Mouse (Mus musculus) hindbrain, embryonic 16.5 days (tissue): ENCODE data around the gene Mapkap1. TPM values are rescaled to one million over a fixed set of nuclear protein-coding genes. Genes with fewer than 3 reads are reported as not detected.
A peak's percentile ranks its signal among the peaks of the same experiment; 100 is the strongest.

ENCODE experiments used
- ATAC-seq: fragments of 200-750 bp; cut with Nextera tagmentation; 2 replicates; pipeline ENCODE4 v1.8.0; 2017; ENCODE audit warnings: moderate TSS enrichment, moderate library complexity
- H3K27ac ChIP-seq: fragments of 300-500 bp; sonication (generic); 2 replicates; pipeline ENCODE4 v1.5.1; 2014; ENCODE audit warnings: low read depth, mild to moderate bottlenecking, control low read depth, low read length, moderate library complexity
- H3K27me3 ChIP-seq: fragments of 300-500 bp; sonication (generic); replicated peaks from 2 replicates; pipeline ENCODE4 v1.6.1; 2014; ENCODE audit warnings: low read length; ENCODE audit not compliant: control insufficient read depth, insufficient read depth
- H3K36me3 ChIP-seq: fragments of 300-500 bp; sonication (generic); 2 replicates; pipeline ENCODE4 v1.6.1; 2014; ENCODE audit warnings: mild to moderate bottlenecking, low read length, moderate library complexity, mixed read lengths; ENCODE audit not compliant: control insufficient read depth, insufficient read depth
- H3K4me1 ChIP-seq: fragments of 300-500 bp; sonication (generic); 2 replicates; pipeline ENCODE4 v1.6.1; 2014; ENCODE audit warnings: low read depth, low read length; ENCODE audit not compliant: control insufficient read depth, insufficient read depth
- H3K4me2 ChIP-seq: fragments of 300-500 bp; sonication (generic); 2 replicates; pipeline ENCODE4 v1.6.1; 2014; ENCODE audit warnings: mild to moderate bottlenecking, low read length, control low read depth, moderate library complexity
- H3K4me3 ChIP-seq: fragments of 300-500 bp; sonication (generic); 2 replicates; pipeline ENCODE4 v1.5.1; 2014; ENCODE audit warnings: mild to moderate bottlenecking, low read length, control low read depth, moderate library complexity
- H3K9ac ChIP-seq: fragments of 300-500 bp; sonication (generic); 2 replicates; pipeline ENCODE4 v1.6.1; 2014; ENCODE audit warnings: low read depth, mild to moderate bottlenecking, control low read depth, low read length, moderate library complexity
- H3K9me3 ChIP-seq: fragments of 300-500 bp; sonication (generic); 2 replicates; pipeline ENCODE4 v1.6.1; 2014; ENCODE audit warnings: mild to moderate bottlenecking, low read length, moderate library complexity; ENCODE audit not compliant: control insufficient read depth
- WGBS: fragments of 180-500 bp; shearing (Covaris S2); extraction: QIAGEN DNeasy Blood & Tissue Kit; methylation state at CpG from one replicate; pipeline ENCODE4 v1.1.7; 2014; 5-methylcytosine and 5-hydroxymethylcytosine counted together
- polyA plus RNA-seq: library from polyadenylated mRNA; unstranded; fragments of >200 nt; fragmentation: Nextera tagmentation; extraction: Ambion mirVana; gene quantifications from 2 replicates; pipeline ENCODE4 v1.2.1, GENCODE M21; 2015

The Mapkap1 gene
- polyA plus RNA-seq, 1 experiment from 2014 or later = 94.3 TPM

DNA sequence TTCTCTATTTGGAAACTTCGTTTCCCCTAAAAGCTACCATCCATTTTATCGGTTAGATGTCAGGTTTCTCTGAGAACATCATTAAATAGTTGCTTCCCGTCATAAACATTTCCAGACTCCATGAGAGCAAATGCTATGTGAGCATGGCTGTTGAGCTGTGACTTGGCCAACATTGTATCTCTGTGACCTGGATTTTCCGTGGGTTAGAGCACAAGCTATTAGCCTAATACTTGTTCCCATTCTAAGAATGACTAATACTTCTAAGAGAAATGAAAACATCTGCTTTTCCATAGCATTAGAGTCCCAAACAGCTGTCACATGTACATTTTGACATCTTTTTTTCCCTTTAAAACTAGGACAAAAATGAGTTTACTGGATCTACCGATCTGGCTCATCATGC lies 142.4 kb downstream of the Mapkap1 start:
- Histone ChIP-seq H3K27me3 (no peaks in the 10 kb centered on the region), H3K9me3 (no peaks in the 10 kb centered on the region), H3K36me3 (no peaks in the 10 kb centered on the region), H3K4me1 (peaks cover under 1% of the 10 kb centered on the region; the same call in 1 of the 2 replicates), H3K4me2 (no peak overlapping the region), H3K27ac (no peak overlapping the region), H3K4me3 (no peak overlapping the region), H3K9ac (no peak overlapping the region)
- 87% methylated on average over 5 of the region's 5 CpGs for WGBS
- no peak for ATAC-seq

DNA sequence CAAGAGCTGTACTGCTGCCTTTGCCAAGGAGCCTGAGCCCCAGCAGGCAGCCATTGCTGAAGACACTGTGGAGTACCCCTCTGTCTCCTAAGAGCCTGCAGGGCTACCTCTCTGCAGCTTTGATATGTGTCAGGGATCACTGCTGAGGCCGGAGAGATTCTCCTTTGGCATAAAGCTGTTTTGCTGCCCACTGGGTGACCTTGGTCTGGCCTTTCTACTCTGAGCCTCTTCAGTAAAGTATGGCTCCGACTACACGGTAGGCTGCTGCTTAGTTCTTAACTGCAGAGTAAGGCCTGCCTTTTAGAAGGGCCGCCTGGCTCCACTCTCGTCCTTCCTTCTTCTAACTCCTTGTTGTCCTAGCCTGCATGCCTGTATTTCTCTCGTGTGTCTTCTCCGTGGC lies 142.9 kb downstream of the Mapkap1 start:
- H3K27ac ChIP-seq = no peak overlapping the region
- WGBS = 60% methylated on average over 7 of the region's 7 CpGs
- no peak overlapping the region for H3K4me3 ChIP-seq
- H3K27me3 ChIP-seq = no peaks in the 10 kb centered on the region
- no peaks in the 10 kb centered on the region for H3K9me3 ChIP-seq
- H3K4me1 ChIP-seq = no peaks in the 10 kb centered on the region
- H3K4me2 ChIP-seq = no peak overlapping the region
- no peak for ATAC-seq
- H3K36me3 ChIP-seq = no peaks in the 10 kb centered on the region
- no peak overlapping the region for H3K9ac ChIP-seq

DNA sequence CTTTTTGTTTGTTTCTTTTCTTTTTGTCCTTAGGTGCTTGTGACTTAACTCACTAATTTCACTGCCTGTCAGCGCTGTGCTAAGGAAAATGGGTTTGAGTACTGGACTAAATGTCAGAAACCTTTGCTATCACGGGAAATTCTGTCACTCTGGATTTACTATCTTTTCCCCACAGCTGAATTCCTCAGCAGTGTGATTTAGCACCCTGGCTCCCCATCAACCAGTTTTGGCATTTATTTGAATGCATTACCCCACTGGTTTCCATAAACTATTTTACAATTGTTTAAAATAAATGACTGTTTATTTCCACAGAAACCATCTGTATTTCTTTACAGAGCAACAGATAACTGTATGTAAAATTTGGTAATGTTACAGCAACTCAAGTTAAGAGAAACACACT lies 146.2 kb downstream of the Mapkap1 start:
- Histone ChIP-seq H3K9ac (no peak overlapping the region), H3K27ac (no peak overlapping the region), H3K36me3 (no peaks in the 10 kb centered on the region), H3K4me2 (no peak overlapping the region), H3K4me1 (no peaks in the 10 kb centered on the region), H3K27me3 (no peaks in the 10 kb centered on the region), H3K4me3 (no peak overlapping the region), H3K9me3 (no peaks in the 10 kb centered on the region)
- 66% methylated on average over 2 of the region's 2 CpGs for WGBS
- no peak for ATAC-seq

DNA sequence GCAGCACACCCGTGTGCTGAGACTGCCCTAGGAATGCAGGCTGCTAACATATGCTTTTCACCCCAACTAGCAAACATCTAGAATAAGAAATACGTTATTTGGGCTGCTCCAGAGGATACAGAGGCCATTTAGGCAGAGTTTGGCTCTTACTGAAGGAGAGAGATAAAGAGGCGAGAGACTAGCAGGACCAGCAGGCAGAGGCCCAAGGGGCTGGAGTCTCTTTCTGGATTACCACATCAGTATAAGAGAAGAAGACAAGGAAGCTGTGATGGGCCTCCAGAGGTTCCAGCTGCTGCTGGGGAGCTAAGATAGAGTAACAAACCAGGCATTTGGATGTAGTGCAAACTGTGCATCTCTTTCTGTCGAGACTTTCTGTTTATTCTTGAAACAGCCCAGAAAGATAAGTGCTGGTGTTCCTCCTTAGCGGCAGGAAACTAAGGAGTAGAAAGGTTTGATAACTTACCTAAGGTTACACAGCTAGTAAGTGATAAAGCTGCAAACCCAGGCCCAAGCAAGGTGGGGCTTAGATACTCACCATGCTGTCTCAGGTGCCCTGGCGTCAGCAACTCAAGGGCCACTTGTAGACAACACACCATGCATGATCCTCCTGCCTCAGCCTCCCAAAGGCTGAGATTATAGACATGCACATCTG lies 147.1 kb downstream of the Mapkap1 start:
- ATAC-seq = no peak
- WGBS = 85% methylated on average over 6 of the region's 6 CpGs
- H3K9ac ChIP-seq = no peak overlapping the region
- H3K4me3 ChIP-seq = no peak overlapping the region
- no peak overlapping the region for H3K4me2 ChIP-seq
- no peaks in the 10 kb centered on the region for H3K4me1 ChIP-seq
- H3K36me3 ChIP-seq = no peaks in the 10 kb centered on the region
- no peaks in the 10 kb centered on the region for H3K27me3 ChIP-seq
- no peaks in the 10 kb centered on the region for H3K9me3 ChIP-seq
- H3K27ac ChIP-seq = no peak overlapping the region

DNA sequence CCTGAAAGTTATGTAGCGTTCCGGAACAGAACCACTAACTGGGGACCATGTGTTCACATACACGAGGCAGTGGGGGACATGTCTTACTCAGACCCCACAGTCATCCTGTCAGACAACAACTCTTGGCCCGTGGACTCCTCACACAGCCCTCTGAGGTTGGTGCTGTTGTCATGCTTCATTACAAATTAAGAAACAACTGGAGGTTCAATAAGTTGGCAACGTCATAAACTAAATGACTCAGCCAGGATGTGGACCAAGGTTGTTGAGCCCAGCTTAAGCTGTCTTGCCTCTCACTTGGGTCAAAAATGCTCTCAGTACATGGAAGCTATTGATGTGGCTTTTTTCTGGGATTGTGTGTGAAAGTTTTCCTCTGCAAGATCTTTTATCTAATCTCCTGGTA lies 153.6 kb downstream of the Mapkap1 start:
- no peak for ATAC-seq
- WGBS = 90% methylated on average over 5 of the region's 5 CpGs

GRCm38 (mm10) chr2:34563089-34563694 lies 156.6 kb downstream of the Mapkap1 start:
- Histone ChIP-seq H3K4me2 (no peak overlapping the region; the same call in 1 of the 2 replicates), H3K4me1 (peaks cover 2% of the 10 kb centered on the region), H3K27me3 (no peaks in the 10 kb centered on the region), H3K9me3 (no peaks in the 10 kb centered on the region), H3K27ac (0 out of 2 replicates have a peak overlapping the region, but pooled peaks have one; percentile 36), H3K4me3 (no peak overlapping the region), H3K9ac (no peak overlapping the region), H3K36me3 (no peaks in the 10 kb centered on the region)
- 63% methylated on average over 12 of the region's 12 CpGs for WGBS
- no peak for ATAC-seq

More for the DNA sequence above, 153.6 kb downstream of the Mapkap1 start:
- no peak overlapping the region for H3K4me3 ChIP-seq
- H3K27me3 ChIP-seq = no peaks in the 10 kb centered on the region
- H3K4me1 ChIP-seq = peaks cover 2% of the 10 kb centered on the region; the same call in 1 of the 2 replicates
- H3K4me2 ChIP-seq = no peak overlapping the region
- H3K9me3 ChIP-seq = no peaks in the 10 kb centered on the region
- H3K27ac ChIP-seq = no peak overlapping the region
- H3K9ac ChIP-seq = no peak overlapping the region
- no peaks in the 10 kb centered on the region for H3K36me3 ChIP-seq

DNA sequence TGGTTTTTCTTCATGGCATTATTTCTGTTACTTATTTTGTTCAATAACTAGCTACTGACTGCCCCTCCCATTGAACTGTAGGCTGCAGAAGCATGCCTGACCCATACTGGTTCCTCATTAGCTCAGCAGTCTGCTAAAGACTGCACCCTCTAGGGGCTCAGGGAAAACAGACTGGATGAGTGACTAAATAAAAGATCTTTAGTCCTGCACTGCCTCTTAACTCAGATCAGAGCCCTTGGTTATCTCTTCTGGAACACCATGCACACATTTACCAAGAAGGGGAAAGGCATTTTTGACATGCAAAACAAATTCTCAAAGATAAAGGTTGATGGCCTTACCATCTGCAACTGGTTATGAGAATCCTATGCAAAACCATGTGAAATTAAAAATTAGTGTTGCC lies 157.3 kb downstream of the Mapkap1 start:
- H3K27me3 ChIP-seq = no peaks in the 10 kb centered on the region
- no peak overlapping the region for H3K4me2 ChIP-seq
- no peak overlapping the region for H3K27ac ChIP-seq
- H3K36me3 ChIP-seq = no peaks in the 10 kb centered on the region
- no peak for ATAC-seq
- H3K4me3 ChIP-seq = no peak overlapping the region
- H3K9ac ChIP-seq = no peak overlapping the region
- peaks cover 2% of the 10 kb centered on the region for H3K4me1 ChIP-seq
- no peaks in the 10 kb centered on the region for H3K9me3 ChIP-seq

GRCm38 (mm10) chr2:34566146-34566545 lies 159.6 kb downstream of the Mapkap1 start:
- H3K9me3 ChIP-seq = no peaks in the 10 kb centered on the region
- 72% methylated on average over 4 of the region's 4 CpGs for WGBS
- H3K4me2 ChIP-seq = no peak overlapping the region
- H3K27me3 ChIP-seq = no peaks in the 10 kb centered on the region
- no peak overlapping the region for H3K27ac ChIP-seq
- H3K4me3 ChIP-seq = no peak overlapping the region
- peaks cover 14% of the 10 kb centered on the region for H3K4me1 ChIP-seq
- ATAC-seq = no peak
- no peak overlapping the region for H3K9ac ChIP-seq
- H3K36me3 ChIP-seq = no peaks in the 10 kb centered on the region

- no peaks in the 10 kb centered on the region for H3K36me3 ChIP-seq
- H3K27ac ChIP-seq = no peak overlapping the region
- 85% methylated on average over 1 of the region's 1 CpGs for WGBS
- H3K4me3 ChIP-seq = no peak overlapping the region
- no peak for ATAC-seq
- no peaks in the 10 kb centered on the region for H3K9me3 ChIP-seq
- H3K4me1 ChIP-seq = peaks cover 14% of the 10 kb centered on the region
- no peak overlapping the region for H3K4me2 ChIP-seq
- no peaks in the 10 kb centered on the region for H3K27me3 ChIP-seq
- no peak overlapping the region for H3K9ac ChIP-seq
Measured at GRCm38 (mm10) chr2:34566601-34567000, 160.0 kb downstream of the Mapkap1 start.
